Mouse (Mus musculus) cerebellum, postnatal 14 days (tissue): ENCODE results near the gene S1pr2.

Experiments used
- DNase-seq, 2 experiments: peaks; one replicate each; pipeline ENCODE4 v3.0.0; 2021; ENCODE audit warnings: mixed read lengths in 2 of 2

The S1pr2 gene

DNA sequence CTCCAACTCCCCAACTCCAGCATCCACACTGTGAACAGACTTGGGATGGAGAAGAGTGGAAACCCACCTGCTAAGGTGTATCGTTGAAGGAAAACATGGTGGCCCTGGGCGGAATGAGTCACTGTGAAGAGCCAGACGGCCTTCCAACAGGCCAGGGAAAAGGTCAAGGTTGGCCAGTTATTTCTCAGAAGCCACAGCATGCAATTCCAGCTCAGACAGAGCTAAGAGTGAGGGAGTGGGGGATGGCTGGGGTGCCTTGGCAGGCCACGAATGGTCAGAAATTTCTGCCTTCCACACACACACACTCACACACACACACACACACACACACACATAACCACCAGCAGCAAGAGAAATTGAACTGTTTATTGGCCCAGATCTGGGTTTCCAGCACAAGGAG lies 11.0 kb downstream of the S1pr2 start:
- no peak for DNase-seq

DNA sequence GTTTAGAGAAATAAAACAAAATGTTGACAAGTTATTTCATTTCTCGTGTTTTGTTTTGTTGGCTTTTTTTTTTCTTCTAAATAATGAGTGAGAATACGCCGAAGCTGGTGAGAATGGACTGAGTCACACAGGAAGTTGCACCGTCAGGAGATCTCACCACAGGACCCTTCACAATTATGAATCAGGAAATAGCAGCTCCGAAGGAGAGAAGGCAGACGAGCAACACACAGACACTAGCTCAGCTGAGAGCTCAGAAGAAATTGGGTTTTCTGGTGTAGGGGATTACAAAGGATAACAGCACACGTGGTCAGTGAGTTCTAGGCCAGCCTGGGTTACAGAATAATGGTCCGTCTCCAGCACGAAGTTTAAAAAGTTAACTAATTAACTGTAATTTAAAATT lies 15.0 kb downstream of the S1pr2 start:
- DNase-seq: no peak

DNA sequence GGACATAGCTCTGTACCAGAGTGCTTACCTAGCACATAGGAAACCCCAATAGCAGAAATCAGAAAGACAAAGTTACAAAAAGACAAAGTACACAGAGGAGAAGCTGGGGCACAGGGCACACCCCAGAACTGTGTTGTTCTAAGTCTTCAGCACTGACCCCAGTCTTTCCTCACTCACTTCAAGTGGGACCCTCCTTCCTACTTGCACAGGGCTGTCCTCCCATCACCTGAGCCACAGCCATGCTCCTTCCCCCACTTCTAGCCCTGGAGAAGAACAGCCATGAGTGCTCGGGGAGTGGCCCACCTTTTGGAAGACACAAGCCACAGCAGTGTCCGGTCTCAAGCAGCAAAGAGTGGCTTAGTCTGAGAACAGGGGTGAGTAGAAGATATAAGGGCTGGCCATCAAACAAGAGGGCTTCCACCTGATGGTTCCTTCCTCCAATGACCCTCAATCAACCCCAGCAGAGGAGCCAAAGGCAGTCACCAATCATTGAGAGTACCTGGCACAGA lies 17.1 kb downstream of the S1pr2 start, which contains the start of gene Dnmt1:
Gene Dnmt1, minus strand, starts transcription at position 459 of the 509 bp plus-strand sequence.
- no peak for DNase-seq

DNA sequence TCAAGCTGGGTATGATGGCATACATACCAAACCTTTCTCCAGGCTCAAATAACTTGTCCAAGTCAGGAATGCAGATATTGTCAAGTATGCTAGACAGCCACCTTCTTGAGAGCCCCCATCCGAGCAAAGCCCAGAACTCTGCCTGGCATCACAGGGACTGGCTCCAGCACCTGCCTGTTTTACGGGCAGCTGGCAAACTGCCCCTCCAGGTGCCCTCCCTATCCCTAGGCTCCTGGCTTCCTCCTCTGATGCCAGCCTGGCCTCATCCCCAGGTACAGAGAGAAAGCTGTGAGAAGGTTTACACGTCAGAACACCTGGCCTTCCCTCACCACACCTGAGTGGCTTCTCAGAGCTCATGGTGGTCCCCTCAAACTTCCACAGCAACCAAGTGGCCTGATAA lies 19.6 kb downstream of the S1pr2 start:
- no peak for DNase-seq

DNA sequence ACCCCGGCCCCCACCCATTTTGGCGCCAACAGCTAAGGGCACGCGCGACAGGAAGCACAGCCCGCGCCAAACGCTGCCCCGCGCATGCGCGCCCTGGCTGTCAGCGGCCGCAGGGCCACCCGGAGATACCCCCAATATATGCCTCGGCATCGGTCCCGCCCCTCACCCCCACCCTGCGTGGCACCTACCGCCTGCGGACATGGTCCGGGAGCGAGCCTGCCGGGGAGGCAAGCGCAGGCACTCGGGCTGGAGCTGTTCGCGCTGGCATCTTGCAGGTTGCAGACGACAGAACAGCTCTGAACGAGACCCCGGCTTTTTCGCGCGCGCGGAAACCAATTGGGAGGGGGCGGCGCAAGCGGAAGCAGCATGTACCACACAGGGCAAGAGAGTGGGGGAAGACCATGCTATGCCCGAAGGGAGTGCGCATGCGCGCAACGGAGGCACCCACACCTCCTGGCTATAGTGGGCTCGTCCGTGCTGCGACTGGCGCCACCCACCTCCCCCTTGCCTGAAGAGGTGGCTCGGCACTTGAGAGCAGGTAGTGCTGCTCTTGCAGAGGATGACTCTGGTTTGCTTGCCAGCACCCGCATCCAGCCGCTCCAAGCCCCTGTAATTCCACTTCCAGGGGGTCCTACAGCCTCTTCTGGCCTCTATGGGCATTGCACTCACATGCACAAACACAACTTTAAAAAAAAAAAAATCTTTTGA lies 23.9 kb downstream of the S1pr2 start:
- peak; percentile 98 for DNase-seq

DNA sequence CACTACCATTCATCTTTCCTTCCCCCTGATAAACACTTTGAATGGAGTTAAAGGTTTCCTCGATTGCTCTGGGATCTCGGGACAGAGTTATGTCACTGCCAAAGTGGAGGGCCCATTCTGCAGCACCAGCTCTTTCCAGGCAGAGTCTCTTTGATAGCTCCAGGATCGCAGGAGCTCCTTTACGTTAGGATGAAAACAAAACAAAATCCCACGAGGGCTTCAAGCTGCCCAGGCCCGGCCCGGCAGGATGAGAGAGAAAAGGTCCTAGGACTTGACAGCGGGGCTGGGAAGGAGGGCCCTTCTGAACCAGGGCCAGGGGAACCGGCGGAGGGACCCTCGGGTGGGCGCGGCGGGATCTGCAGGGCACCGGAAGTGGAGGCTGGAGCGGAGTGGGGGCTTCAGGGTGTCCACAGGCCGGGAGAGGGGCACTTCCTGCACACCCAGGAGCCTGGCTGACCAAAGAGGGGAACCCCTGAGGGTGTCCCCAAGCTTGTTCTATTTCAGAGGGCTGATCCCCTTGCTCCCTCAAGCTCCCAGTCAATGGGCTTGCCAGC lies 24.5 kb downstream of the S1pr2 start:
- DNase-seq: no peak

DNA sequence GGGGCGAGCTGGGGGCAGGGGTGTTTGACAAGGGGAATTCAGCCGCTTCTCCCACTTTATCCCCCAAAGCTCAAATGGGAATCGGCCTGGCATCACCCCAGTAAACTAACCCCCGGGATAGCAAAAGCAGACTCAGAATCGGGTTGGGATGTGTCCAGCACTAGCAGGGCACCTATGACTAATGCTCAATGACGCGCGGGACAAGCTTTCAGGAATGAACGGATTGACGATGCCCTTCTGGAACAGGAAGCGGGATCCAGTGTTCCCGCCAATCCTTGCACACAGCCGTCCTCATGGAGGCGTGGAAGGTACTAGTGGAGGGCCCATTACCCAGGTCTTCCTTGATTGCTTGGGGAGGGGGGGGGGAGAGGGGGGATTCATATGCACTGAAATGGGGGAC lies 25.1 kb downstream of the S1pr2 start:
- DNase-seq: peak; percentile 27 to 55

DNA sequence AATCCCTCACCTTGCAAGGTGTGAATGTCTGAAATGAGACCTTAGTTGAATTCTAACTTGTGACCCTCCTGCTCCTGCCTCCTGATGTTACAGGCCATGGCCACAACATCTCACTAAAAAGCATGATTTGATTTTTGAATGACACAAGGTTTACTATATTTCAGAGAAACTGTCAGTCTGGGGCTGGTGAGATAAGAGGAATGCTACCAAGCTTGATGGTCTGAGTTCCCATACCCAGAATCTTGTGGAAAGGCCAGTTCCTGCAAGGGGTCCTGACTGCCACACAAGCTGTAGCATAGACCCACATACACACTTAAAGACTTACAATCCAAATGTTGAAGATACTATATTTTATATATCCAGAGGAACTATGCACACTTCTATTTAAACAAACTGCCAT lies 26.2 kb downstream of the S1pr2 start:
- no peak for DNase-seq

DNA sequence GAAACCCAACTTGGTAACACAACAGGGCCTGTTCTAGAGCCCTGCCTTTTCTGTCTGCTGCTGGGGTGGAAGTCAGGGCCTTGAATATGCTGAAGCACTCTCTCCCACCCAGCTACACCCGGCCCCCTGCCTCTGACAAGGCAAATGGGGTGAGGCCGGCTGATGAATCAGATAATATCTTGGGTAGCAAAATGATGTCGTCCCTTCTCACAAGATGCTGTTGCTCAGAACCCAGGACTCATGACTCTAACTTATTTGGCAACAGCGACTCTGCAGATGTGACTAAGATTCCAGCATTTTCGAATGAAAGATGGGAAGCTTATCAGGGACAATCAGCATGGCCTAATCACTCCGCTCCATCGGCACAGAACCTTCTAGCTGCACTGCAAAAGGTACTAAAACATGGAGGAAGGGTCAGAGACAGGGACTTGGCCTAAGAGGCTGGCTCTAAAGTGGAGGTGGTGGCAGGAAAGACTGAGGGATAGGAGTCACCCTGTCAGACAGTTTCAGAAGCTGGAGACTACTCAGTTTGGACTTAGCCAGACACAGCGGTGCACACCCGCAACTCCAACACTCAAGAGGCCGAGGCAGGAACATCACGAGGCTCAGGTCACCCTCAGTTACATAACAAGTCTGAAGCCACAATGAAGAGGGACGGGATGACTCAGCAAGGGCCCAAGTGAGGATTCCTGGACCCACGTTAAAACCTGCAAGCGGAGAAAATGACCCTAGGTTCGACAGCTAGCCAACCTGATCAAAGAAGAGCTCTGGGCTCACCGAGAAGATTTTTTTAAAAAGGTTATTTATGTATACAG lies 30.3 kb downstream of the S1pr2 start:
- DNase-seq: no peak

DNA sequence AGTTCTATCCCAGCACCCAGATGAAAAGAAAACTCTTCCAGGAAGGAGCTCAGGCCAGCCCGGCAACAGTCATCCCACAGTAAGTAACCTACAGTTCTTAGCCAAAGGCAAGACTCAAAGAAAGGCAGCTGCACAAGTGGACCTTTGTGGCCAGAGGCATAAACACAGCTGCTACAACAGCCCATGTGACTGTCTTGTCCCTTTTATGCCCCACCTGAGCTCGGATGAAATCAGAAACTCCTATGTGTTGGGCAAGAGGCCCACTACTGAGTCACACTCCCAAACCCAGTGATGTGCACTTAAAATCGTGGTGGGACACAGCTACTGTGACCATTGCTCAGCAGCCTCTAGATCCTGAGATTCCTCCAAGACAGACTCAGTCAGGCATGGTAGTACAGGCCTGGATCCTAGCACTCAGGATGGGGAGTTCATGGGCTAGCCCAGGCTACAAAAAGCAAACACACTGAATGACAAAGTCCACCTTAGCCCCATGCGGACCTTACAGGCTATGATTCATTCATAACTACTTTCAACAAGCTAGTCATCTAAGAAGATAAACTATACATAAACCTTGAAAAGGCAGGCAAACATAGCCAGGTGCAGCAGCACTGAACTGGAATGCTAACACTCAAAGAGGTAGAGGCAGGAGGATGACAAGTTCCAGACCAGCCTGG lies 31.7 kb downstream of the S1pr2 start:
- DNase-seq: no peak

DNA sequence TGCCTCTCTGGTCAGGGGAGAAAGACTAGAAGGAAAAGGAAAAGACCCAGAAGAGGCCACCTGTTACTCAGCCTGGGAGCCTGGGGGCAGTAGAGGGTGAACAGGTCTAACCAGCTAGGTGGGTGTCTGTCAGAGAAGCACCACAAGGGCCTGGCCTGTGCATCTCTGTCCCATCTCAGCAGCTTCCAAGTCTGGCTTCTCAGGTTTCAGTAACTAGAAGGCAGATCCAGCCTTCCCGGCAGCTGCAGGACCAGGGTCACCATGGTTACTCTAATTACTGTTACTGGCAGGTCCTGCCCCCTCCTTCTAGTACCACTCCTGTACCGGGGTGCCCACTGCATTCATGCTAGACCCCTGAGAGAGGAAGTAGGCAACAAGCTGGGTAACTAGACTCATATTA lies 32.7 kb downstream of the S1pr2 start:
- no peak for DNase-seq

DNA sequence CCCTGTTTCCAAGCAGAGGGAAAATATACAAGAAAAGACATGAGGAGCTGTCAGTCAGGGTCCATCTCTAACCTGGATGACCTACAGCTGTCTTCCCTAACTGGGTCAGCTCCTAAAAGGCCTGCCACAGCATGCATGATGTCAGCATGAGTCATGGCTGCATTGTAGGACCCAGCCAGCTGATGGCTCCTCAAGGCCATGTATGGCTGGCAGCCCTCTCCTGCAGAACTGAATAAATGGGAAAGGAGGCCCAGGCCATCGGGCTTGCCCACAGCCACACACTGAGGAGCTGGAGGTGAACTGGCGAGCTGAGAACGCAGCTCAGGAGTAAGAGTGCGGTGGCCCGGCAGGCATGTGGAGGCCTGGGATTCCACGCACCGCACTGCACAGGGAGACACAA lies 33.2 kb downstream of the S1pr2 start:
- no peak for DNase-seq

DNA sequence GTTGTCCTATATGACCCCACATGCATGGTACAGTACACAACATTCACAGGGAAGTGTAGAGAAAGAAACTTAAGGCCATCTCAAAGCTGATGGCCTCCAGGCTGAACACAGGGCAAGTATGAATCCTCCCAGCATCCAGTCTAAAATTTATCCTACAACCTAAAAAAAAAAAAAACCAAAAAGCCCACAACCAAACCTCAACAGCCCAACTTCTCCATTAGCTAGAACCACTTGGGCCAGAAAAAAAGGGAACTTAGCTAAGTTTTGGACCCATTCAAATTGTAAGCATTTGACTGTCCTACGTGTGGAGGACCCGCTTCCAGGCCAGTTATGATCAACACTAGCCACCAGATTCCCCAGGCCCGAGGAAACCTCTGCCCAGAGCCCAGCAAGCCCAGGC lies 53.3 kb downstream of the S1pr2 start:
- DNase-seq: no peak

DNA sequence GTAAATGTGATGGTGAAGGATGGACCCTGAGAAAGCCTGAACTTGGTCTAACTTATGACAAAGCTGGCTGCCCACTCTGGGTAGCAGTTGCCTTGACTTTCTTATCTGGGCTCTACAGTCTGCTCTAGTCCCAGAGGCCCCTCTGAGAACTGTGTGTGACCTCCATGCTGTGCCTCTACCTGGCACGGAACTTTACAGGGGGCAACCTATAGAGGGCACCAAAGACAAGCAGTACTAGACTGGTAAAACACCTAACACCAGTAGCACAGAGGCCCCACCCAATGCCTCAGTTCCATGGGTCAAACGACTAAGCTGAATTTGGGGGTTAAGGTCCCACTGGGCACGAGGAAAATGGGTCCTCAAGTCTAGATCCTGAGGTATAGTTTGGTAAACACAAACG lies 60.4 kb downstream of the S1pr2 start:
- DNase-seq: peak in 1 of 2 experiments; percentile 8
